Mouse (Mus musculus) ES-Bruce4 (cell line): Measurements from ENCODE around the gene Hist1h3g. TPM values are rescaled to one million over a fixed set of nuclear protein-coding genes. Genes with fewer than 3 reads are reported as not detected.
A peak's percentile ranks its signal among the peaks of the same experiment; 100 is the strongest.

Source experiments
- H3K27ac ChIP-seq: 2 replicates; pipeline ENCODE4 v1.5.1; 2012; ENCODE audit warnings: low read length, inconsistent platforms; ENCODE audit not compliant: insufficient read depth
- H3K27me3 ChIP-seq: 2 replicates; pipeline ENCODE4 v1.6.1; 2012; ENCODE audit warnings: mild to moderate bottlenecking, low read length, inconsistent platforms; ENCODE audit not compliant: control insufficient read depth, poor library complexity, insufficient read depth, severe bottlenecking
- H3K36me3 ChIP-seq: 2 replicates; pipeline ENCODE4 v1.6.1; 2012; ENCODE audit warnings: inconsistent platforms, mild to moderate bottlenecking, low read length, moderate library complexity; ENCODE audit not compliant: control insufficient read depth, poor library complexity, insufficient read depth, severe bottlenecking
- H3K4me1 ChIP-seq: one replicate; pipeline ENCODE4 v1.8.1; 2011; ENCODE audit warnings: low read length; ENCODE audit not compliant: control insufficient read depth, insufficient read depth
- H3K4me3 ChIP-seq: 2 replicates; pipeline ENCODE4 v1.5.1; 2011; ENCODE audit warnings: low read depth, mild to moderate bottlenecking, low read length
- H3K9ac ChIP-seq: 2 replicates; pipeline ENCODE4 v1.6.1; 2012; ENCODE audit warnings: low read depth, mild to moderate bottlenecking, inconsistent platforms; ENCODE audit not compliant: poor library complexity, severe bottlenecking
- H3K9me3 ChIP-seq: replicated peaks from 2 replicates; pipeline ENCODE4 v1.6.1; 2012; ENCODE audit warnings: mild to moderate bottlenecking, low read length, inconsistent platforms; ENCODE audit not compliant: control insufficient read depth, poor library complexity, insufficient read depth, severe bottlenecking
- CTCF ChIP-seq: IDR thresholded peaks from one replicate; pipeline ENCODE4 v1.8.1; 2011; ENCODE audit warnings: low read depth, low read length
- EP300 ChIP-seq: IDR thresholded peaks from 2 replicates; pipeline ENCODE4 v1.6.1; 2011; ENCODE audit warnings: low read depth, low read length; ENCODE audit not compliant: insufficient read depth
- POLR2A ChIP-seq: IDR thresholded peaks from one replicate; pipeline ENCODE4 v1.8.1; 2011; ENCODE audit warnings: low read length; ENCODE audit not compliant: insufficient read depth
- polyA plus RNA-seq: library from polyadenylated mRNA; stranded (reverse); fragments of >200 nt; gene quantifications from 2 replicates; pipeline ENCODE4 v1.2.4, GENCODE M21; 2011; ENCODE audit warnings: low read depth; ENCODE audit not compliant: missing spikeins, insufficient read depth, insufficient read length

Gene Hist1h3g
- polyA plus RNA-seq, 1 experiment, result 8.9 TPM

GRCm38 (mm10) chr13:23523976-23524375 lies 11.2 kb upstream of the Hist1h3g start:
- H3K4me3 ChIP-seq, result no peak overlapping the region
- no peak overlapping the region for H3K9ac ChIP-seq
- H3K4me1 ChIP-seq, result no peaks in the 10 kb centered on the region
- H3K27ac ChIP-seq, result no peak overlapping the region
- TF ChIP-seq CTCF (no peak), POLR2A (no peak), EP300 (no peak)
- H3K9me3 ChIP-seq, result no peaks in the 10 kb centered on the region
- no peaks in the 10 kb centered on the region for H3K36me3 ChIP-seq
- no peaks in the 10 kb centered on the region for H3K27me3 ChIP-seq

- Histone ChIP-seq H3K4me3 (no peak overlapping the region), H3K4me1 (no peaks in the 10 kb centered on the region)
Observed at GRCm38 (mm10) chr13:23524654-23525053, 10.6 kb upstream of the Hist1h3g start.

GRCm38 (mm10) chr13:23525901-23526300 lies 9.3 kb upstream of the Hist1h3g start:
- H3K9ac ChIP-seq, result peak overlapping the region; percentile 90
- H3K27ac ChIP-seq, result no peak overlapping the region; the same call in 1 of the 2 replicates
- H3K4me1 ChIP-seq, result no peaks in the 10 kb centered on the region
- no peaks in the 10 kb centered on the region for H3K36me3 ChIP-seq
- TF ChIP-seq POLR2A (no peak), CTCF (no peak), EP300 (no peak)
- H3K9me3 ChIP-seq, result no peaks in the 10 kb centered on the region
- no peaks in the 10 kb centered on the region for H3K27me3 ChIP-seq
- peak overlapping the region; percentile 88 for H3K4me3 ChIP-seq

More at GRCm38 (mm10) chr13:23524654-23525053, 10.6 kb upstream of the Hist1h3g start:
- Histone ChIP-seq H3K27me3 (no peaks in the 10 kb centered on the region), H3K9ac (no peak overlapping the region), H3K36me3 (no peaks in the 10 kb centered on the region), H3K9me3 (no peaks in the 10 kb centered on the region), H3K27ac (no peak overlapping the region)
- peak; percentile 72 for TF ChIP-seq CTCF
- TF ChIP-seq EP300, result no peak

DNA sequence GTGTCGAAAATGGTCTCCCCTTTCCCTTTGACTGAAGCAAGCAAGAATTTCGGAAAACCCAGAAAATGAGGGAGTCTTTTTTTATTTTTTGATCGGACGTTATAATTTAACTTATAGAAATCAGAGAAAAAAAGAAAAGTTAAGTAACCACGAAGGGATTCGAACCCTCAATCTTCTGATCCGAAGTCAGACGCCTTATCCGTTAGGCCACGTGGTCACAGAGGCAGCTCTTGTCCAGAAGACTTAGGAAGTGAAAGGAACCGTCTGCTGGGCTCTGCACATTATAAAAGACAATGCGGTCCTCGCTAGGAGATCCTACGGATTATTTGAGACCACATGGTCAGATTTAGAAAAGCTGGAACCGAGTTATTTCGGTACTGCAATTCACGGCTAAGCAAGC lies 8.9 kb upstream of the Hist1h3g start:
- H3K27me3 ChIP-seq, result no peaks in the 10 kb centered on the region
- no peaks in the 10 kb centered on the region for H3K9me3 ChIP-seq
- TF ChIP-seq EP300 (0 out of 2 replicates have a peak, but pooled peaks have one; percentile 8), POLR2A (no peak)
- no peaks in the 10 kb centered on the region for H3K4me1 ChIP-seq
- peak overlapping the region; percentile 90 for H3K9ac ChIP-seq
- no peak overlapping the region for H3K27ac ChIP-seq
- H3K36me3 ChIP-seq, result no peaks in the 10 kb centered on the region
- H3K4me3 ChIP-seq, result peak overlapping the region; percentile 88

DNA sequence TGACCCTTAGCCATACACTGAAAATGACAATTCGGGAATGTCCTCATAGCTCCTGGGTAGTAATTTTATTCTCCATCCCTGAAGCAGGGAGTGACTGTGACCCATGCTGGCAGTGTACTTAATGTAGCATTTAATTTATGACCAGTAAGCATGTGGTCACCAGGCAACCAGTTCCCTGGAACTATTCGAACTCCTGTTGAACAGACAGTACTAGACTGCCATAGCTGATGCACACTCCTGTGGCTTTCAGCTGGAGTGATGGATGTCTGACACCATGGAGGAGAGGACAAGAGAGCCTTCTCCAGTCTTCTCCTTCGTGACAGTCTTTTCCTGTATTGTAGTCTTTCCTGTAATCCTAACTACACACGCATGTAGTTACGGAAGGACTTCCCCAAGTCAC lies 6.2 kb upstream of the Hist1h3g start:
- no peak overlapping the region for H3K9ac ChIP-seq
- H3K27me3 ChIP-seq, result no peaks in the 10 kb centered on the region
- H3K27ac ChIP-seq, result no peak overlapping the region
- H3K36me3 ChIP-seq, result no peaks in the 10 kb centered on the region
- TF ChIP-seq EP300 (no peak), CTCF (no peak), POLR2A (no peak)
- H3K4me1 ChIP-seq, result no peaks in the 10 kb centered on the region
- H3K4me3 ChIP-seq, result no peak overlapping the region
- H3K9me3 ChIP-seq, result no peaks in the 10 kb centered on the region

DNA sequence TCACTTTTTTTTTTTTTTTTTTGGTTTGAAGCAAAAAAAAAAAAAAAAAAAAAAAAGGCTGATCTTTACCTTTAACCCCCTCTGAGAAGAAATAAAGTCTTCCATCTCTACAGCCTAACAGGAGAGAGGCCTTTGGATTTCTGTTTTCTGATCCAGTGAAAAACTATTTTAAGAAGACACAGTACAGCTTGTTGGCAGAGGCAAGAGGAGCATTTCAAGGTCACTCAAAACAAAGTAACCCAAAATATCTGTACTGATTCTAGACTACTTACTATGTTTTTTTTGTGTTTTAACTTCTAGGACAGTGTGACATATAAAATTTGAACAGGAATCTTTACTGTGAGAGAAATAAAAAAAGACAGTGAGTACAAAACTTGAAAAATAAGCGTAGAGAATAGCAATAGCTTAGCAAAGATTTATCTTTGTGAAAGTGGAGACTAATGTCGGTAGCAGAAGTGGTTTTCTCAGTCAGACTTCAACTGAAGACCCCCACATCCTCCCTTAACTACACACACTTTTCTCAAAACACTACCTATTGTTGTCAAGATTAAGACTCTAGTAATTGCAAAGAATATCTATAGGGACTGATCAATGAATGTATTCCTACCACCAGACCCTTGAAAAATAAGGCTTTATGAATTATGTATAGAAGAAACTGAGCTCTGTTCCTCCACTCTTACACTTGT lies 5.6 kb upstream of the Hist1h3g start:
- Histone ChIP-seq H3K27ac (no peak overlapping the region), H3K9ac (peak overlapping the region; percentile 81; the same call in 1 of the 2 replicates)

More for the DNA sequence above, 5.6 kb upstream of the Hist1h3g start:
- H3K9me3 ChIP-seq, result no peaks in the 10 kb centered on the region
- no peak for TF ChIP-seq EP300
- no peak for TF ChIP-seq CTCF
- TF ChIP-seq POLR2A, result no peak
- no peaks in the 10 kb centered on the region for H3K4me1 ChIP-seq
- 0 out of 2 replicates have a peak overlapping the region, but pooled peaks have one; percentile 30 for H3K4me3 ChIP-seq
- H3K36me3 ChIP-seq, result no peaks in the 10 kb centered on the region
- no peaks in the 10 kb centered on the region for H3K27me3 ChIP-seq
